Mouse (Mus musculus): ENCODE measurements around the gene Ccm2l. TPM values are rescaled to one million over a fixed set of nuclear protein-coding genes. Genes with fewer than 3 reads are reported as not detected.

Gene Ccm2l
- polyA plus RNA-seq, 1 experiment from 2014 or later = 1.2 TPM

DNA sequence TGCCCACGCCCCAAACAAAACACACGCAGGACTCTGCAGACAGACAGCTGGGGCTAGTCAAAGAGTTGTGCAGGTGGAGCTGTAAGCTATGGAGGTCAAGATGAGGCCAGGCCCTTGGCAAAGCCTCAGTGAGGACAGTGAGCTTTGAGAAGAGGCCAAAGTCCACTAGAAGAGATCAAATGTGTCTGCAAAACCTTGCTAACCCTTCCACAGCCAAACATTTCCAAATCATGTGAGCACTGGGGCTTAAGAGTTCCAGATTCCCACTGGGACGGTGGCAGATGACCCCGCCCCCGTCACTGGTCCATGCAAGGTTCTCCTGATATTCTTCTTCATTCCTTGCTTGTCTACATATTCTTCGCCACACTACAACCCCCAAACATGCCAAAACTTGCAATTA, 16.1 kb downstream of the Ccm2l start:
- Histone ChIP-seq H3K9ac (replicated peaks; ENCODE audit: low read depth, low read length) (no peak overlapping the region), H3K36me3 (ENCODE audit: control insufficient read depth, insufficient read depth, low read length) (no peaks in the 10 kb centered on the region), H3K27ac (ENCODE audit: low read depth, low read length) (no peak overlapping the region), H3K4me2 (ENCODE audit: low read depth, low read length) (no peak overlapping the region), H3K27me3 (ENCODE audit: control insufficient read depth, insufficient read depth, low read length) (no peaks in the 10 kb centered on the region), H3K4me3 (ENCODE audit: low read depth, low read length) (no peak overlapping the region), H3K9me3 (ENCODE audit: control insufficient read depth, low read length) (no peaks in the 10 kb centered on the region), H3K4me1 (ENCODE audit: control insufficient read depth, insufficient read depth, low read length) (no peaks in the 10 kb centered on the region)
- no peak for ATAC-seq (ENCODE audit: low read depth)
- 82% methylated on average over 6 of the region's 6 CpGs for WGBS

GRCm38 (mm10) chr2:153083275-153083674, 17.5 kb downstream of the Ccm2l start:
- H3K9ac ChIP-seq (replicated peaks; ENCODE audit: low read depth, low read length) = no peak overlapping the region
- no peak overlapping the region for H3K4me3 ChIP-seq (ENCODE audit: low read depth, low read length)
- no peak overlapping the region for H3K4me2 ChIP-seq (ENCODE audit: low read depth, low read length)
- no peak for ATAC-seq (ENCODE audit: low read depth)
- H3K36me3 ChIP-seq (ENCODE audit: control insufficient read depth, insufficient read depth, low read length) = no peaks in the 10 kb centered on the region
- no peak overlapping the region for H3K27ac ChIP-seq (ENCODE audit: low read depth, low read length)
- 90% methylated on average over 8 of the region's 8 CpGs for WGBS
- no peaks in the 10 kb centered on the region for H3K27me3 ChIP-seq (ENCODE audit: control insufficient read depth, insufficient read depth, low read length)
- H3K9me3 ChIP-seq (ENCODE audit: control insufficient read depth, low read length) = no peaks in the 10 kb centered on the region
- H3K4me1 ChIP-seq (ENCODE audit: control insufficient read depth, insufficient read depth, low read length) = no peaks in the 10 kb centered on the region

DNA sequence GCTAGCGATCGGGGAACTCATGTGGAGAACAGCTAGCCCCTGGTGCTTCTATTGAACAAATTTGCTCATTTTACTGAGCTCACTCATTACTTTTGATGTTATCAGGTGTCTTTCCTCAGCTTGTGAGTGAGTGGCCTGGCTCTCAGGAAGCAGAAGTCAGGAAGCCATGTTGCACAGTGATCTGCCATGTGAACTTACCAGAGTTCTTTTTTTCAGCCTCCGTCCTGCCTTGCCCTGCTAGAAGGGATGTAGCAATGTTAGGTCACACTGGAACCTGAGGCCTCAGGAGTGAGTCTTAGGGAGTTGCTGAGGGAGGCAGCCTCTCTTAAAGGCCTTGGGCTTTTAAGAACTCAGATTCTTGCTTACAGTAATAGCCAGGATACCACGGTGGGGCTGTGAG, 18.1 kb downstream of the Ccm2l start:
- H3K27me3 ChIP-seq (ENCODE audit: control insufficient read depth, insufficient read depth, low read length) = no peaks in the 10 kb centered on the region

GRCm38 (mm10) chr2:153084261-153084976, 18.7 kb downstream of the Ccm2l start:
- no peak for ATAC-seq (ENCODE audit: low read depth)
- H3K27me3 ChIP-seq (ENCODE audit: control insufficient read depth, insufficient read depth, low read length) = no peaks in the 10 kb centered on the region
- H3K4me2 ChIP-seq (ENCODE audit: low read depth, low read length) = no peak overlapping the region
- WGBS = 63% methylated on average over 7 of the region's 7 CpGs
- no peak overlapping the region for H3K4me3 ChIP-seq (ENCODE audit: low read depth, low read length)
- no peaks in the 10 kb centered on the region for H3K4me1 ChIP-seq (ENCODE audit: control insufficient read depth, insufficient read depth, low read length)
- H3K27ac ChIP-seq (ENCODE audit: low read depth, low read length) = no peak overlapping the region
- H3K36me3 ChIP-seq (ENCODE audit: control insufficient read depth, insufficient read depth, low read length) = no peaks in the 10 kb centered on the region
- H3K9me3 ChIP-seq (ENCODE audit: control insufficient read depth, low read length) = no peaks in the 10 kb centered on the region
- no peak overlapping the region for H3K9ac ChIP-seq (replicated peaks; ENCODE audit: low read depth, low read length)

More for the DNA sequence above, 18.1 kb downstream of the Ccm2l start:
- no peaks in the 10 kb centered on the region for H3K36me3 ChIP-seq (ENCODE audit: control insufficient read depth, insufficient read depth, low read length)
- H3K9me3 ChIP-seq (ENCODE audit: control insufficient read depth, low read length) = no peaks in the 10 kb centered on the region
- H3K4me3 ChIP-seq (ENCODE audit: low read depth, low read length) = no peak overlapping the region
- WGBS = 92% methylated on average over 4 of the region's 4 CpGs
- H3K27ac ChIP-seq (ENCODE audit: low read depth, low read length) = no peak overlapping the region
- no peak overlapping the region for H3K4me2 ChIP-seq (ENCODE audit: low read depth, low read length)
- no peaks in the 10 kb centered on the region for H3K4me1 ChIP-seq (ENCODE audit: control insufficient read depth, insufficient read depth, low read length)
- ATAC-seq (ENCODE audit: low read depth) = no peak
- H3K9ac ChIP-seq (replicated peaks; ENCODE audit: low read depth, low read length) = no peak overlapping the region

GRCm38 (mm10) chr2:153085556-153085955, 19.8 kb downstream of the Ccm2l start:
- Histone ChIP-seq H3K27me3 (ENCODE audit: control insufficient read depth, insufficient read depth, low read length) (no peaks in the 10 kb centered on the region), H3K9me3 (ENCODE audit: control insufficient read depth, low read length) (no peaks in the 10 kb centered on the region), H3K36me3 (ENCODE audit: control insufficient read depth, insufficient read depth, low read length) (no peaks in the 10 kb centered on the region), H3K9ac (replicated peaks; ENCODE audit: low read depth, low read length) (no peak overlapping the region), H3K4me1 (ENCODE audit: control insufficient read depth, insufficient read depth, low read length) (no peaks in the 10 kb centered on the region), H3K4me3 (ENCODE audit: low read depth, low read length) (no peak overlapping the region), H3K4me2 (ENCODE audit: low read depth, low read length) (no peak overlapping the region), H3K27ac (ENCODE audit: low read depth, low read length) (no peak overlapping the region)
- 96% methylated on average over 6 of the region's 6 CpGs for WGBS
- no peak for ATAC-seq (ENCODE audit: low read depth)

- ATAC-seq (ENCODE audit: low read depth) = no peak
- no peaks in the 10 kb centered on the region for H3K27me3 ChIP-seq (ENCODE audit: control insufficient read depth, insufficient read depth, low read length)
- H3K4me3 ChIP-seq (ENCODE audit: low read depth, low read length) = no peak overlapping the region
- H3K4me1 ChIP-seq (ENCODE audit: control insufficient read depth, insufficient read depth, low read length) = no peaks in the 10 kb centered on the region
- 89% methylated on average over 4 of the region's 4 CpGs for WGBS
- H3K9me3 ChIP-seq (ENCODE audit: control insufficient read depth, low read length) = no peaks in the 10 kb centered on the region
- H3K36me3 ChIP-seq (ENCODE audit: control insufficient read depth, insufficient read depth, low read length) = no peaks in the 10 kb centered on the region
- no peak overlapping the region for H3K4me2 ChIP-seq (ENCODE audit: low read depth, low read length)
- H3K9ac ChIP-seq (replicated peaks; ENCODE audit: low read depth, low read length) = no peak overlapping the region
- H3K27ac ChIP-seq (ENCODE audit: low read depth, low read length) = no peak overlapping the region
Observed at GRCm38 (mm10) chr2:153086166-153086565, 20.4 kb downstream of the Ccm2l start.

DNA sequence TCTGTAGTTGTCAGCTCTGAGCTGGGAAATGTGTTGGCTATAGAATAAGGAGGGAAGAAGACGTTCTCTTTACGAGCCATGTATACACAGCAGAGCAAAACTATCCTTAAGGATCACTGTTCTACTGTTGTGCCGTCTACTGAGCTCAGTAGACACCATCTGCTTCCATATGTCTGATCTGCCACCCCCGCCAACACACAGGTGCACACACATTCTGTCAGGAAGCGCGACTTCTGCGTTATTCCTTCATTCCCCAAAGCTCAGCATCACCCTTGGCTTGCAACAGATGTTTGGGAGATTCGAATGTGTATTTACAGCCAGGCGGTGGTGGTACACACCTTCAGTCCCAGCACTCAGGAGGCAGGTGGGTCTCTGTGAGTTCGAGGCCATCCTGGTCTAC, 21.3 kb downstream of the Ccm2l start:
- no peak overlapping the region for H3K9ac ChIP-seq (replicated peaks; ENCODE audit: low read depth, low read length)
- no peaks in the 10 kb centered on the region for H3K4me1 ChIP-seq (ENCODE audit: control insufficient read depth, insufficient read depth, low read length)
- ATAC-seq (ENCODE audit: low read depth) = no peak
- WGBS = 92% methylated on average over 10 of the region's 10 CpGs
- H3K4me3 ChIP-seq (ENCODE audit: low read depth, low read length) = no peak overlapping the region
- no peaks in the 10 kb centered on the region for H3K9me3 ChIP-seq (ENCODE audit: control insufficient read depth, low read length)
- H3K27me3 ChIP-seq (ENCODE audit: control insufficient read depth, insufficient read depth, low read length) = no peaks in the 10 kb centered on the region
- H3K27ac ChIP-seq (ENCODE audit: low read depth, low read length) = no peak overlapping the region
- H3K36me3 ChIP-seq (ENCODE audit: control insufficient read depth, insufficient read depth, low read length) = no peaks in the 10 kb centered on the region
- no peak overlapping the region for H3K4me2 ChIP-seq (ENCODE audit: low read depth, low read length)

DNA sequence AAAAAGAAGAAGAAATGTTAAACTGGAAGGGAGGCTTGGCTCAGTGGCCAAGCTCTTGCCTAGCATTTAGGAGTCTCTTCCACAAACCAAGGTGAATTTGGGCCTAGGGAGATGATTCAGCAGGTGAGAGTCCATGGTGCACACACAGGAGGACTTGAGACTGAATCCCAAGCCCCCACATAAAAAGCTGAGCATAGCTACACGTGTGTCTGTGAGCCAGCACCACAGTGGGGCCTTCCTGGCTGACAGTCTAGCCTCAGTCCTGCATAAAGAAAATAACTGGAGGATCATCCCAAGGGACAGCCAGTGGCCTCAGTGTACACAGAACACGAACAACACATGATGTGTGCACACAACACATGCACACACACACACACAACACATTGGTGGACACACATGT, 23.6 kb downstream of the Ccm2l start:
- Histone ChIP-seq H3K27ac (ENCODE audit: low read depth, low read length) (no peak overlapping the region), H3K9me3 (ENCODE audit: control insufficient read depth, low read length) (no peaks in the 10 kb centered on the region), H3K4me3 (ENCODE audit: low read depth, low read length) (no peak overlapping the region), H3K4me2 (ENCODE audit: low read depth, low read length) (no peak overlapping the region), H3K36me3 (ENCODE audit: control insufficient read depth, insufficient read depth, low read length) (no peaks in the 10 kb centered on the region), H3K9ac (replicated peaks; ENCODE audit: low read depth, low read length) (no peak overlapping the region), H3K4me1 (ENCODE audit: control insufficient read depth, insufficient read depth, low read length) (no peaks in the 10 kb centered on the region), H3K27me3 (ENCODE audit: control insufficient read depth, insufficient read depth, low read length) (no peaks in the 10 kb centered on the region)
- WGBS = 50% methylated on average over 2 of the region's 2 CpGs
- no peak for ATAC-seq (ENCODE audit: low read depth)

- Histone ChIP-seq H3K27ac (ENCODE audit: low read depth, low read length) (no peak overlapping the region), H3K9me3 (ENCODE audit: control insufficient read depth, low read length) (no peaks in the 10 kb centered on the region), H3K9ac (replicated peaks; ENCODE audit: low read depth, low read length) (no peak overlapping the region), H3K36me3 (ENCODE audit: control insufficient read depth, insufficient read depth, low read length) (no peaks in the 10 kb centered on the region), H3K27me3 (ENCODE audit: control insufficient read depth, insufficient read depth, low read length) (no peaks in the 10 kb centered on the region), H3K4me3 (ENCODE audit: low read depth, low read length) (no peak overlapping the region), H3K4me1 (ENCODE audit: control insufficient read depth, insufficient read depth, low read length) (no peaks in the 10 kb centered on the region), H3K4me2 (ENCODE audit: low read depth, low read length) (no peak overlapping the region)
- ATAC-seq (ENCODE audit: low read depth) = no peak
- WGBS = 41% methylated on average over 10 of the region's 10 CpGs
Observed at GRCm38 (mm10) chr2:153090551-153091165, 24.9 kb downstream of the Ccm2l start.

Measured in neural tube, embryonic 14.5 days (tissue).